Mouse (Mus musculus) lung, adult 2 months (tissue): ENCODE measurements around the gene B3galt1.

Experiments used
- CTCF ChIP-seq: fragments of 200-500 bp; IDR thresholded peaks from 2 replicates; pipeline ENCODE4 v1.5.1; 2011; ENCODE audit warnings: mild to moderate bottlenecking, low read length, control low read depth; ENCODE audit not compliant: insufficient read depth
- POLR2A ChIP-seq: fragments of 200-500 bp; IDR thresholded peaks from 2 replicates; pipeline ENCODE4 v1.6.1; 2011; ENCODE audit warnings: low read depth, mild to moderate bottlenecking, control low read depth, low read length, borderline replicate concordance; ENCODE audit errors: extremely low read depth

DNA sequence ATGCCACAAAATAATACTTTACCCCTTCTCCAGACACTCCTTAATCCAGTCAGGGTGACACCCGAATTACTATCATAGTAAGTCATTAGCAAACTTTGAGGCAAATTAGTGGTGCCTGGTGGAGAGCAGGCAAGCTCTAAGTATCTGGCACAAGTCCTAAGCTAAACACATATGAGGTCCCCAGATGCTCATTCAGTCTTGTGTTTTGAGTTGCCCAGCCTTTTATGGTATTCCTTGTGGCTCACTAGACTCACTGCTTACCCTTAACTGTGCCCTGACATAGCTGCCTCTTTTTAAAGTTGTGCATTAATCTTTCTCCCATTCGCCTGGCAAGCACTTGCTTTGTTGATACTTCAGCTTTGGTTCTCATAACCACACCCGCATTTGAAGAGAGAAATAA lies 382.7 kb downstream of the B3galt1 start:
- no peak for TF ChIP-seq CTCF
- TF ChIP-seq POLR2A = no peak
